30 mouse cellular contexts compared by ENCODE assay signal in genomic region chr13:24484811-24485210, GRCm38 (mm10).
"Had no signal": no experiment of that assay in that cellular context is flagged by ENCODE, and none has a peak within 500 bp of the region (broad histone marks: within the 10 kb centered on the region; RNA-seq: fewer than 3 reads in every experiment).

No protein-coding gene starts in this region.

- H3K4me3 ChIP-seq: limb, embryonic 10.5 days; limb, embryonic 12.5 days; limb, embryonic 13.5 days; limb, embryonic 15.5 days; liver, embryonic 12.5 days; liver, embryonic 13.5 days; liver, embryonic 15.5 days; lung, embryonic 15.5 days; midbrain, embryonic 10.5 days; midbrain, embryonic 12.5 days; midbrain, embryonic 13.5 days; midbrain, embryonic 15.5 days; myocyte; neural tube, embryonic 12.5 days had no signal

- H3K4me2 ChIP-seq: limb, embryonic 12.5 days; limb, embryonic 13.5 days; limb, embryonic 15.5 days; liver, embryonic 11.5 days; liver, embryonic 12.5 days; liver, embryonic 13.5 days; liver, embryonic 15.5 days; lung, embryonic 14.5 days; lung, embryonic 15.5 days; midbrain, embryonic 12.5 days; midbrain, embryonic 13.5 days; midbrain, embryonic 15.5 days; neural tube, embryonic 12.5 days had no signal

- H3K27me3 ChIP-seq: limb, embryonic 12.5 days; limb, embryonic 15.5 days; liver, embryonic 12.5 days; liver, embryonic 13.5 days; liver, embryonic 15.5 days; lung, embryonic 15.5 days; megakaryocyte, embryonic 14.5 days; midbrain, embryonic 12.5 days; midbrain, embryonic 13.5 days; midbrain, embryonic 15.5 days; neural tube, embryonic 12.5 days had no signal

- H3K9me3 ChIP-seq: limb, embryonic 10.5 days; limb, embryonic 12.5 days; limb, embryonic 13.5 days; limb, embryonic 15.5 days; liver, embryonic 12.5 days; liver, embryonic 13.5 days; liver, embryonic 15.5 days; lung, embryonic 15.5 days; megakaryocyte, embryonic 14.5 days; midbrain, embryonic 10.5 days; midbrain, embryonic 12.5 days; midbrain, embryonic 13.5 days; midbrain, embryonic 15.5 days; neural tube, embryonic 12.5 days had no signal

- H3K36me3 ChIP-seq: limb, embryonic 10.5 days; limb, embryonic 12.5 days; limb, embryonic 13.5 days; limb, embryonic 15.5 days; liver, embryonic 12.5 days; liver, embryonic 13.5 days; liver, embryonic 15.5 days; lung, embryonic 15.5 days; midbrain, embryonic 10.5 days; midbrain, embryonic 12.5 days; midbrain, embryonic 13.5 days; midbrain, embryonic 15.5 days; neural tube, embryonic 12.5 days had no signal

- DNase-seq: left cerebral cortex, postnatal 4 days; liver; liver, embryonic 13.5 days; liver, postnatal 0 days; lung, adult 18-20 months; lung, adult 2 months; lung, embryonic 14.5 days; lung, postnatal 10 days; lung, postnatal 14 days; lung, postnatal 36 days; lung, postnatal 4 days had no signal

- H3K27ac ChIP-seq: limb, embryonic 10.5 days; limb, embryonic 12.5 days; limb, embryonic 13.5 days; limb, embryonic 15.5 days; liver, embryonic 12.5 days; liver, embryonic 13.5 days; liver, embryonic 14.5 days; liver, embryonic 15.5 days; lung, embryonic 15.5 days; macrophage; midbrain, embryonic 10.5 days; midbrain, embryonic 12.5 days; midbrain, embryonic 13.5 days; midbrain, embryonic 15.5 days; neural tube, embryonic 12.5 days had no signal

- ATAC-seq: liver, embryonic 12.5 days; liver, postnatal 0 days; lung, postnatal 0 days; midbrain, embryonic 13.5 days; midbrain, embryonic 15.5 days; midbrain, embryonic 16.5 days had no signal

- H3K9ac ChIP-seq: limb, embryonic 12.5 days; limb, embryonic 13.5 days; limb, embryonic 15.5 days; liver, embryonic 12.5 days; liver, embryonic 13.5 days; liver, embryonic 14.5 days; liver, embryonic 15.5 days; liver, postnatal 0 days; lung, embryonic 14.5 days; lung, embryonic 15.5 days; midbrain, embryonic 12.5 days; midbrain, embryonic 13.5 days; midbrain, embryonic 15.5 days; neural tube, embryonic 12.5 days had no signal

- H3K4me1 ChIP-seq: limb, embryonic 10.5 days; limb, embryonic 12.5 days; limb, embryonic 13.5 days; limb, embryonic 15.5 days; lung, embryonic 15.5 days; midbrain, embryonic 10.5 days; midbrain, embryonic 12.5 days; midbrain, embryonic 13.5 days; neural tube, embryonic 12.5 days had no signal
